Mouse (Mus musculus) cerebellum, postnatal 10 days (tissue): ENCODE data around the gene Elmo1.

Experiments used
- DNase-seq, 2 experiments: peaks; one replicate each; pipeline ENCODE4 v3.0.0; 2021; ENCODE audit warnings: mixed read lengths in 2 of 2

Gene Elmo1

GRCm38 (mm10) chr13:20090133-20090710 lies at the start of gene Elmo1:
Gene Elmo1, plus strand, starts transcription at chr13:20090596.
- peak; percentile 82 to 86 for DNase-seq

GRCm38 (mm10) chr13:20041169-20041830 lies 49.1 kb upstream of the Elmo1 start:
- DNase-seq, result no peak

DNA sequence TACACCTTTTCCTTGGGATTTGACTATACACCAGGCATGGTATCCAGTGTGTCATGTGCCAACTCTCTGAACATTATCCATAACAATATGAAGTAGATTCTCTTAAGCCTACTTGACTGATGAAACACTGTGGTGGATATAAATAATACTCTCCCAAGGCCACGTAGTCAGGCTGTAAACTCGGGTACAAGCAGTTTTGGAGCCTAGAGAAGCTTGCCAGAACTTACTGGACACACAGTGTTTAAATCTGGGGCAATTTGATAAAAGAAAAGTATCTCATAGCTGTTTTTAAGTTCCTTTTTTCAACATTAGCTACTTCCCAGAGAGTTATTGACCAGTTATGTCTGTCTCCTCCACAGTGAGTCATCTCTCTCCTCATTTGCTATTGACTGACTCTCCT lies 47.5 kb upstream of the Elmo1 start:
- no peak for DNase-seq

DNA sequence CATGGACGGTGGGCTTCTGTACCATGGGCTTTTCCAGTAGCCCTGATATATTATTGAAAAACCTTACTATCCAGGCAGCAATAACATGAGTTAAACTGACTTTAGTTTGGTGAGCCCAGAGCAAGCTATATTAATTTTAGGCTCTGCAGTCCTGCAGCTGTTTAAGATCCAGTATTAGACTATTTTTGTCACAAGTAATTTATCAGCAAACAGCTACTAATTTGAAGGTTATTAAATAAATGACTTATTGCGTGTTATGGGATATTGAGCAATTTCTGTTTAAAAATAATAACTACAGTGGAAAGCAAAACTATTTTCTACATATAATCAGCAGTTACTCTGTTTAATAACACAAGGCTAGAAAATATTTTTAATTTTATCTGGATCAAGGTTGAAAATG lies 45.0 kb upstream of the Elmo1 start:
- no peak for DNase-seq

GRCm38 (mm10) chr13:20045836-20046235 lies 44.6 kb upstream of the Elmo1 start:
- DNase-seq, result no peak

- no peak for DNase-seq
These were observed 44.0 kb upstream of the Elmo1 start for GRCm38 (mm10) chr13:20046406-20046805.

DNA sequence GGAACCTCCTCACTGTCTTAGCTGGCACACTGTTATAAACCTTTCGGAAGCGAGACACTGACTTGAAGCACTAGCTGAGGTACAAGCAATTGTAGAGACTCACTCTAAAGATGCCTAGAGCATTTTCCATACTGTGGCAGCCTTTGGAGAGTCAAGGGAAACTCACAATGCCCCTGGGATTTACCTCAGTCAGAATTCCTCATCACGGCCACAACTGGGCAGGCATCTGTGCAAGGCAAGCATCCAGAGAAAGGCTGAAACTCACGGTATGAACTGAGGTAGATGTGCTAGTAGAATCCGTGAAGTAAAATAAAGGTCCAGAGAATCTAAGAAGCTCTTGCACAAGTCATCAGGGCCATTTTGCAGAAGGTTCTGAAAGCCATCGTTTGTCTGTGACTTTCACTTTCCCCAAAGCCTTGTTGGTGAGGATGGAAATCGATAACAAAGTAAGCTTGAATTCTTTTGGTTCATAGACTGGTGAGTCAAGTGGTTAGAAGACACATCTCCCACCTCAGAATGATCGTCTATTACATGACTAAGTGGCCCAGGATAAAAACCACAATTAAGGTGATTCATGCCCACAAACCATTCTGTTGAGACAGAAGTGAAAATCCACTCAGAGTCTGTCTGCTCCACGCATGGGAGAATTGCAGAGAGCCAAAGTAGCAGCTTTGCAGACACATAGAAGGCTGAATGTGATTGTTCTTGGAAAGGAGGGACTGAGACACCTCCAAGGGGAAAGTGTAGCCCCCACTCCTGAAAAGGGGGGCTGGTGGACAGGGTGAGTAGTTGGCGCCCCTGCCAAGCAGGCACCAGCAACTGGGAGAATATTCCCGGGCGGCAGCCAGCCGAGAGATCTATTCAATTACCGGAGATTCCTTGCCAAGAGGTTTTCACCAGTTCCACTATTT lies 42.2 kb upstream of the Elmo1 start:
- DNase-seq, result peak; percentile 16 to 21

DNA sequence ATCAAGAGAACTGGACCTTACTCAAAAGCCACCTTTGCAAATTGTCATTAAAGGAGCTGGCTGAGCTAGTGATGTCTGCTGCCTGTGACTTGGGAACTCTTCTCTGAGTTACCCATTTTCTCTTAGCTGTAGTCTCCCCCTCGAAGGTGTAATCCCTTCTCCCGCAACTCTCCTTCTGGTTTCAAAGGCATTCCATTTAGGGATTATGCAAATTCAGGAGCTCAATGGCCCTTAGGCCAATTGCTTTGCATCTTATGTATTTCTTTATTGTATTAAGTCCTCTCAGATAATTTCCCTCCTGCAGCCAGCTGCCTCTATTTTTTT lies 41.6 kb upstream of the Elmo1 start:
- DNase-seq, result no peak

DNA sequence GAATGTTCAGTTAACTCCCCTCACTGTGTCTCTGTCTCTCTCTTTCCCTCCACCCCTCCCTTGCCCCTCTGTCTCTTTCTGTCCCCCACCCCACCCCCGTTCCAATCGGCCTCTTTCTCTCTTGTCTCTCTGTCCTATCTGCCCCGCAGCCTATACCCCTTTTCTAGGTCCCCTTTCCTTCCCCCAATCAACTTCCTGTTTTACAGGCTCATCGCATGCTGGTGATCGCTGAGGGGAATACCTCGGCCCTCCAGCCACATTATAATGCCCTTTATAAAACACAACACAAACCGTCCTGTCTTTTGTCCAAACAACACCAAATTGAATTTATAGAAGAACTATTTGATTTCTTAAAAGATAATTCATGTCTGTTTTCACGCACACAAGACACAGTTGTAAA lies 40.7 kb upstream of the Elmo1 start:
- DNase-seq, result no peak

- no peak for DNase-seq
These were observed 40.2 kb upstream of the Elmo1 start for GRCm38 (mm10) chr13:20050149-20050548.

- no peak for DNase-seq
These were observed 32.5 kb upstream of the Elmo1 start for GRCm38 (mm10) chr13:20057926-20058325.

GRCm38 (mm10) chr13:20061031-20061430 lies 29.4 kb upstream of the Elmo1 start:
- DNase-seq, result peak; percentile 71 to 74

- no peak for DNase-seq
These were observed 27.1 kb upstream of the Elmo1 start for GRCm38 (mm10) chr13:20063331-20063730.

- no peak for DNase-seq
These were observed 18.4 kb upstream of the Elmo1 start for GRCm38 (mm10) chr13:20072043-20072442.

GRCm38 (mm10) chr13:20072994-20073393 lies 17.4 kb upstream of the Elmo1 start:
- no peak for DNase-seq

DNA sequence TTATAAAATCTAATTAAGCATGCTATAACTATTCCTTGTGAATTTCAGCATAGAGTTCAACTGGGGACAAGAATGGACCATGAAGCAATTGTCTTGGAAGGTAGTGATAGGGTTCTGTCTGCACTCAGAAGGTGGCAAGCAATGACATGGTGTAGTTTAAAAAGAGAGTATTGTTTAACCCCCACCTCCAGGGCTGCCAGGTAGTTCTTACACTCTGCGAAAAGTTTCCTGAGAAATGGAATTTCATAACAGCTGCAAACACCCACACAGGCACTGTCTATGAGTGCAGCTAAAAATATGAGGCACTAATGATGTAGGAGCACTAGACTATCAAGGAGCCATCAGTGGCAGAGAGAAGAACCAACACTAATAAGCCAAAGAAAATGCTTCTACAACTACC lies 13.9 kb upstream of the Elmo1 start:
- DNase-seq, result no peak

- no peak for DNase-seq
These were observed 13.2 kb upstream of the Elmo1 start for GRCm38 (mm10) chr13:20077237-20077636.

DNA sequence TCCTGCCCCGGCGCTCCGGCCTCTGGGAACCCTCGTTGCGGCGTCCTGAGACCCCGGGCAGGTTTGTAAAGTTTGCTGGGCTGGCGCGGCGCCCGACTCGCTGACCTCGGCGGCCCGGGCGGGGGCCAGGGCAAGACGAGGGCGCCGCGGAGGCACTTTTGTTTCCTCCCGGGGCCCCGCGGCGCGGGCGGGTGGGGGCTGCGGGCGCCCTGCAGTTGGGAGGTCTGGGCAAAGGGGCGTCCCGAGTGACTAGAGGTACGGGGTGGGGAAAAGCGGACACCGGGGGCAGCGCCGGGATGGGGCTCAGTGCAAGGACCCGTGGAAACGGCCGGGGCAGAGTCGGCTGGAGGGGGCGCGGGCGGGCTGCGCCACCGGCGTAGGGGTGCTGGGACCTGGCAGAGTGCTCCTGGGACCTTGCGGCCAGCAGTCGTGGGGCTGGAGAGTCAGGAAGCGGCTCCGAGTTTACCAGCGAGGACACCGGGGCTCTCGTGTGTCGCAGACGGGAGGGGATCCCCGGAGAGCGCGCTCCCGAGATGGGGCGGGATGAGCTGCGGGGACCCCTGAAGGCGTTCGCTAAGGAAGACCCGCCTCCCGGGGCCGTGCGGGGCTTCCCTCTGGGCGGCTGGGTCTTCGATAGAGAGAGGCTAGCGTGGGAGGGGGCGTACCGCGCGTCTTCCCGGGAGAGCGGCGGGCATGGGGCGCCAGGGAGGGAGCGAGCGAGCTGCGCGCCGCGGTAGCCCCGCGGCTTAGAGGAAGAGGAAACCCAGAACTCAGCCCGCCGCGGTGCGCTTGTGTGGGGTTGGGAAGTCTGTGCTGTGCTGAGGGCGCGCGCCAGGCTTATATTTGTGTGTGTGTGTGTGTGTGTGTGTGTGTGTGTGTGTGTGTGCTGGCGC lies 561 bp downstream of the Elmo1 start:
- DNase-seq, result peak; percentile 61 to 66

GRCm38 (mm10) chr13:20091604-20091926 lies 1.2 kb downstream of the Elmo1 start:
- no peak for DNase-seq

GRCm38 (mm10) chr13:20092301-20092700 lies 1.9 kb downstream of the Elmo1 start:
- no peak for DNase-seq

- DNase-seq, result peak; percentile 35 to 38
These were observed 3.1 kb downstream of the Elmo1 start for GRCm38 (mm10) chr13:20093307-20094045.
